Mouse (Mus musculus) MEL (cell line): ENCODE measurements around the gene Cntn4. TPM values are rescaled to one million over a fixed set of nuclear protein-coding genes. Genes with fewer than 3 reads are reported as not detected.

ENCODE experiments used
- DNase-seq: peaks from one replicate; pipeline ENCODE4 v3.0.0; 2011; ENCODE audit warnings: low read depth, low spot score
- H3K27ac ChIP-seq: 2 replicates; pipeline ENCODE4 v1.5.1; 2012; ENCODE audit warnings: low read depth, mild to moderate bottlenecking, control low read depth, low read length, moderate library complexity; ENCODE audit not compliant: control insufficient read depth
- H3K27me3 ChIP-seq, 2 experiments: fragments of 150-350 bp in 1 of 2; sonication (generic) in 1 of 2; 2 replicates each; pipeline ENCODE4 v1.6.1; 2012; ENCODE audit warnings: low read length in 2 of 2, mild to moderate bottlenecking in 2 of 2, improper control_type of control experiment in 1 of 2, moderate library complexity in 1 of 2; ENCODE audit not compliant: insufficient read depth in 2 of 2, control insufficient read depth in 1 of 2
- H3K36me3 ChIP-seq, 2 experiments: 2 replicates each; pipeline ENCODE4 v1.6.1; 2012 to 2014; ENCODE audit warnings: low read length in 2 of 2, improper control_type of control experiment in 1 of 2, inconsistent platforms in 1 of 2, mild to moderate bottlenecking in 1 of 2; ENCODE audit not compliant: insufficient read depth in 2 of 2, control insufficient read depth in 1 of 2
- H3K4me1 ChIP-seq, 2 experiments: fragments of 150-350 bp in 1 of 2; sonication (generic) in 1 of 2; 2 replicates each; pipeline ENCODE4 v1.6.1; 2012; ENCODE audit warnings: low read length in 2 of 2, improper control_type of control experiment in 1 of 2, mild to moderate bottlenecking in 1 of 2; ENCODE audit not compliant: insufficient read depth in 2 of 2, control insufficient read depth in 1 of 2
- H3K4me3 ChIP-seq, 2 experiments: fragments of 150-350 bp in 1 of 2; sonication (generic) in 1 of 2; 2 replicates each; pipeline ENCODE4 v1.5.1; 2012; ENCODE audit warnings: low read depth in 2 of 2, low read length in 2 of 2, mild to moderate bottlenecking in 2 of 2, moderate library complexity in 2 of 2, control low read depth in 1 of 2, improper control_type of control experiment in 1 of 2; ENCODE audit not compliant: control insufficient read depth in 1 of 2, insufficient read depth in 1 of 2
- H3K79me2 ChIP-seq: 2 replicates; pipeline ENCODE4 v1.6.1; 2012; ENCODE audit warnings: mild to moderate bottlenecking, low read length, moderate library complexity; ENCODE audit not compliant: control insufficient read depth, poor library complexity, insufficient read depth
- H3K9ac ChIP-seq: 2 replicates; pipeline ENCODE4 v1.6.1; 2012; ENCODE audit warnings: low read depth, mild to moderate bottlenecking, control low read depth, low read length, moderate library complexity; ENCODE audit not compliant: control insufficient read depth, poor library complexity, severe bottlenecking
- H3K9me3 ChIP-seq: fragments of 150-350 bp; sonication (generic); replicated peaks from 2 replicates; pipeline ENCODE4 v1.6.1; 2012; ENCODE audit warnings: mild to moderate bottlenecking, low read length, improper control_type of control experiment, moderate library complexity; ENCODE audit not compliant: insufficient read depth
- BHLHE40 ChIP-seq: IDR thresholded peaks from 2 replicates; pipeline ENCODE4 v1.6.1; 2012; ENCODE audit warnings: low read depth, mild to moderate bottlenecking, inconsistent platforms, low read length, improper control_type of control experiment, borderline replicate concordance
- CHD1 ChIP-seq: IDR thresholded peaks from 2 replicates; pipeline ENCODE4 v1.6.1; 2012; ENCODE audit warnings: low read depth, mild to moderate bottlenecking, inconsistent platforms, low read length, improper control_type of control experiment
- CHD2 ChIP-seq: IDR thresholded peaks from 2 replicates; pipeline ENCODE4 v1.6.1; 2011; ENCODE audit warnings: low read length, improper control_type of control experiment
- CTCF ChIP-seq, 3 experiments: IDR thresholded peaks in 2 of 3; conservative IDR thresholded peaks in 1 of 3; 2 replicates each; pipeline ENCODE4 v1.5.1; 2011 to 2012; ENCODE audit warnings: low read length in 3 of 3, low read depth in 2 of 3, mild to moderate bottlenecking in 2 of 3, improper control_type of control experiment in 1 of 3, inconsistent platforms in 1 of 3, mixed read lengths in 1 of 3, moderate library complexity in 1 of 3; ENCODE audit not compliant: control insufficient read depth in 1 of 3, insufficient read depth in 1 of 3, poor library complexity in 1 of 3, severe bottlenecking in 1 of 3
- EP300 ChIP-seq, 2 experiments: IDR thresholded peaks; 2 replicates each; pipeline ENCODE4 v1.6.1; 2011; ENCODE audit warnings: improper control_type of control experiment in 2 of 2, low read length in 2 of 2, low read depth in 1 of 2, mild to moderate bottlenecking in 1 of 2
- HCFC1 ChIP-seq: IDR thresholded peaks from 2 replicates; pipeline ENCODE4 v1.6.1; 2012; ENCODE audit warnings: low read depth, mild to moderate bottlenecking, inconsistent platforms, low read length, improper control_type of control experiment, moderate library complexity
- MAX ChIP-seq: IDR thresholded peaks from 2 replicates; pipeline ENCODE4 v1.6.1; 2011; ENCODE audit warnings: low read length, improper control_type of control experiment
- POLR2A ChIP-seq, 2 experiments: IDR thresholded peaks; 2 replicates each; pipeline ENCODE4 v1.6.1; 2011 to 2012; ENCODE audit warnings: low read length in 2 of 2, mild to moderate bottlenecking in 2 of 2, control low read depth in 1 of 2, improper control_type of control experiment in 1 of 2, low read depth in 1 of 2, moderate library complexity in 1 of 2; ENCODE audit not compliant: control insufficient read depth in 1 of 2, insufficient read depth in 1 of 2, poor library complexity in 1 of 2
- POLR2AphosphoS2 ChIP-seq: IDR thresholded peaks from 2 replicates; pipeline ENCODE4 v1.6.1; 2011; ENCODE audit warnings: low read length, improper control_type of control experiment
- RAD21 ChIP-seq: IDR thresholded peaks from 2 replicates; pipeline ENCODE4 v1.6.1; 2011; ENCODE audit warnings: mild to moderate bottlenecking, low read depth, low read length, improper control_type of control experiment
- SMC3 ChIP-seq: IDR thresholded peaks from 2 replicates; pipeline ENCODE4 v1.6.1; 2011; ENCODE audit warnings: low read depth, low read length, improper control_type of control experiment
- TAL1 ChIP-seq: IDR thresholded peaks from 2 replicates; pipeline ENCODE4 v1.6.1; 2012; ENCODE audit warnings: mild to moderate bottlenecking, inconsistent platforms, low read length, moderate library complexity, mixed read lengths
- TBP ChIP-seq: IDR thresholded peaks from 2 replicates; pipeline ENCODE4 v1.8.0; 2011; ENCODE audit warnings: low read depth, low read length, improper control_type of control experiment
- UBTF ChIP-seq: IDR thresholded peaks from 2 replicates; pipeline ENCODE4 v1.6.1; 2012; ENCODE audit warnings: low read depth, mild to moderate bottlenecking, inconsistent platforms, low read length, improper control_type of control experiment, moderate library complexity, borderline replicate concordance; ENCODE audit not compliant: insufficient read depth
- USF1 ChIP-seq: IDR thresholded peaks from 2 replicates; pipeline ENCODE4 v1.6.1; 2014; ENCODE audit warnings: low read depth, mild to moderate bottlenecking, inconsistent platforms, low read length, improper control_type of control experiment, moderate library complexity
- ZNF384 ChIP-seq: IDR thresholded peaks from 2 replicates; pipeline ENCODE4 v1.6.1; 2012; ENCODE audit warnings: low read depth, mild to moderate bottlenecking, inconsistent platforms, low read length, improper control_type of control experiment
- polyA plus RNA-seq, 2 experiments: library from polyadenylated mRNA; stranded (reverse) in 1 of 2; unstranded in 1 of 2; fragments of >175 nt in 1 of 2; fragments of >200 nt in 1 of 2; gene quantifications; 2 replicates each; pipeline versions ENCODE4 v1.2.1 to v1.2.4; 2012; ENCODE audit warnings: low replicate concordance in 2 of 2, low read depth in 1 of 2; ENCODE audit not compliant: insufficient read length in 2 of 2, insufficient read depth in 1 of 2, missing spikeins in 1 of 2
- total RNA-seq: library from RNA; depleted of rRNA; stranded (reverse); fragments of 300-350 nt; gene quantifications from 2 replicates; pipeline ENCODE4 v1.2.3, GENCODE M21; 2012

The Cntn4 gene
- total and polyA plus RNA-seq, 3 experiments = not detected

- H3K9ac ChIP-seq = no peak overlapping the region
- DNase-seq = no peak
- no peaks in the 10 kb centered on the region for H3K79me2 ChIP-seq
- H3K27ac ChIP-seq = no peak overlapping the region
- H3K4me3 ChIP-seq = no peak overlapping the region
- no peaks in the 10 kb centered on the region for H3K9me3 ChIP-seq
- H3K27me3 ChIP-seq = no peaks in the 10 kb centered on the region
- H3K4me1 ChIP-seq = no peaks in the 10 kb centered on the region
- no peak for TF ChIP-seq UBTF
- TF ChIP-seq TAL1 = no peak
- no peak for TF ChIP-seq POLR2A (IDR thresholded peaks at IDR 0.05; ENCODE audit: control insufficient read depth in 1 of 2, insufficient read depth in 1 of 2, low read depth in 1 of 2, low read length in 2 of 2, poor library complexity in 1 of 2)
- no peak for TF ChIP-seq ZNF384
- TF ChIP-seq CTCF (IDR thresholded peaks at IDR 0.05 in 2 of 3, conservative IDR thresholded peaks at IDR 0.05 in 1 of 3; ENCODE audit: control insufficient read depth in 1 of 3, insufficient read depth in 1 of 3, low read depth in 2 of 3, low read length in 3 of 3, poor library complexity in 1 of 3, severe bottlenecking in 1 of 3) = no peak
- no peak for TF ChIP-seq BHLHE40
- no peak for TF ChIP-seq MAX
- TF ChIP-seq RAD21 = no peak
- TF ChIP-seq, all 39 proteins: peak for 0
- no peaks in the 10 kb centered on the region for H3K36me3 ChIP-seq
Observed at GRCm38 (mm10) chr6:106441246-106441645, 763.8 kb downstream of the Cntn4 start.

- no peak for DNase-seq
- H3K4me3 ChIP-seq = no peak overlapping the region
- H3K4me1 ChIP-seq = no peaks in the 10 kb centered on the region
- H3K79me2 ChIP-seq = no peaks in the 10 kb centered on the region
- TF ChIP-seq UBTF = no peak
- no peak for TF ChIP-seq TBP
- TF ChIP-seq USF1 = no peak
- no peaks in the 10 kb centered on the region for H3K36me3 ChIP-seq
- H3K9me3 ChIP-seq = no peaks in the 10 kb centered on the region
- no peaks in the 10 kb centered on the region for H3K27me3 ChIP-seq
- no peak overlapping the region for H3K27ac ChIP-seq
- H3K9ac ChIP-seq = no peak overlapping the region
Observed at GRCm38 (mm10) chr6:106454131-106454838, 776.8 kb downstream of the Cntn4 start.

GRCm38 (mm10) chr6:106455616-106456015 lies 778.2 kb downstream of the Cntn4 start:
- no peaks in the 10 kb centered on the region for H3K4me1 ChIP-seq
- H3K36me3 ChIP-seq = no peaks in the 10 kb centered on the region
- H3K79me2 ChIP-seq = no peaks in the 10 kb centered on the region
- H3K27ac ChIP-seq = no peak overlapping the region
- H3K4me3 ChIP-seq = no peak overlapping the region
- no peaks in the 10 kb centered on the region for H3K27me3 ChIP-seq
- H3K9ac ChIP-seq = no peak overlapping the region
- DNase-seq = no peak
- no peaks in the 10 kb centered on the region for H3K9me3 ChIP-seq
- no peak for TF ChIP-seq CHD1
- TF ChIP-seq POLR2AphosphoS2 = no peak
- TF ChIP-seq POLR2A (IDR thresholded peaks at IDR 0.05; ENCODE audit: control insufficient read depth in 1 of 2, insufficient read depth in 1 of 2, low read depth in 1 of 2, low read length in 2 of 2, poor library complexity in 1 of 2) = no peak
- no peak for TF ChIP-seq MAX
- no peak for TF ChIP-seq EP300 (IDR thresholded peaks at IDR 0.05; ENCODE audit: low read depth in 1 of 2, low read length in 2 of 2)
- TF ChIP-seq HCFC1 = no peak
- no peak for TF ChIP-seq TBP
- no peak for TF ChIP-seq CHD2
- no peak for TF ChIP-seq SMC3
- no peak for TF ChIP-seq BHLHE40
- TF ChIP-seq USF1 = no peak
- TF ChIP-seq, all 39 proteins: peak for 0
